Mouse (Mus musculus): ENCODE results near the gene Zfp704. TPM values are rescaled to one million over a fixed set of nuclear protein-coding genes. Genes with fewer than 3 reads are reported as not detected.

The Zfp704 gene
- polyA plus RNA-seq, 1 experiment from 2014 or later = 19.2 TPM

GRCm38 (mm10) chr3:9614676-9615075, 4.8 kb upstream of the Zfp704 start:
- H3K9ac ChIP-seq (replicated peaks; ENCODE audit: low read depth, low read length) = no peak overlapping the region
- H3K4me3 ChIP-seq (ENCODE audit: low read depth, low read length) = no peak overlapping the region
- no peak for ATAC-seq (ENCODE audit: low read depth)
- WGBS = 72% methylated on average over 12 of the region's 12 CpGs
- no peaks in the 10 kb centered on the region for H3K36me3 ChIP-seq (ENCODE audit: control insufficient read depth, insufficient read depth, low read length)
- H3K4me1 ChIP-seq (ENCODE audit: control insufficient read depth, insufficient read depth, low read length) = peaks cover 3% of the 10 kb centered on the region; the same call in 1 of the 2 replicates
- H3K9me3 ChIP-seq (ENCODE audit: control insufficient read depth, low read length) = no peaks in the 10 kb centered on the region
- no peak overlapping the region for H3K4me2 ChIP-seq (ENCODE audit: low read depth, low read length)
- no peaks in the 10 kb centered on the region for H3K27me3 ChIP-seq (ENCODE audit: control insufficient read depth, insufficient read depth, low read length)
- H3K27ac ChIP-seq (ENCODE audit: low read depth, low read length) = no peak overlapping the region

- Histone ChIP-seq H3K4me1 (ENCODE audit: control insufficient read depth, insufficient read depth, low read length) (peaks cover 3% of the 10 kb centered on the region; the same call in 1 of the 2 replicates), H3K36me3 (ENCODE audit: control insufficient read depth, insufficient read depth, low read length) (no peaks in the 10 kb centered on the region), H3K27ac (ENCODE audit: low read depth, low read length) (no peak overlapping the region), H3K9ac (replicated peaks; ENCODE audit: low read depth, low read length) (no peak overlapping the region), H3K4me2 (ENCODE audit: low read depth, low read length) (no peak overlapping the region), H3K27me3 (ENCODE audit: control insufficient read depth, insufficient read depth, low read length) (no peaks in the 10 kb centered on the region), H3K4me3 (ENCODE audit: low read depth, low read length) (no peak overlapping the region), H3K9me3 (ENCODE audit: control insufficient read depth, low read length) (no peaks in the 10 kb centered on the region)
- 73% methylated on average over 8 of the region's 8 CpGs for WGBS
- no peak for ATAC-seq (ENCODE audit: low read depth)
These were observed 4.1 kb upstream of the Zfp704 start for GRCm38 (mm10) chr3:9614011-9614410.

GRCm38 (mm10) chr3:9611226-9611625, 1.3 kb upstream of the Zfp704 start:
- Histone ChIP-seq H3K27ac (ENCODE audit: low read depth, low read length) (no peak overlapping the region), H3K27me3 (ENCODE audit: control insufficient read depth, insufficient read depth, low read length) (no peaks in the 10 kb centered on the region), H3K9me3 (ENCODE audit: control insufficient read depth, low read length) (no peaks in the 10 kb centered on the region), H3K4me3 (ENCODE audit: low read depth, low read length) (no peak overlapping the region), H3K36me3 (ENCODE audit: control insufficient read depth, insufficient read depth, low read length) (no peaks in the 10 kb centered on the region), H3K9ac (replicated peaks; ENCODE audit: low read depth, low read length) (no peak overlapping the region), H3K4me2 (ENCODE audit: low read depth, low read length) (no peak overlapping the region), H3K4me1 (ENCODE audit: control insufficient read depth, insufficient read depth, low read length) (peaks cover 4% of the 10 kb centered on the region)
- no peak for ATAC-seq (ENCODE audit: low read depth)
- WGBS = 71% methylated on average over 4 of the region's 4 CpGs

GRCm38 (mm10) chr3:9610426-9610825, 541 bp upstream of the Zfp704 start:
- no peaks in the 10 kb centered on the region for H3K27me3 ChIP-seq (ENCODE audit: control insufficient read depth, insufficient read depth, low read length)
- no peaks in the 10 kb centered on the region for H3K36me3 ChIP-seq (ENCODE audit: control insufficient read depth, insufficient read depth, low read length)
- no peak overlapping the region for H3K9ac ChIP-seq (replicated peaks; ENCODE audit: low read depth, low read length)
- H3K9me3 ChIP-seq (ENCODE audit: control insufficient read depth, low read length) = no peaks in the 10 kb centered on the region
- WGBS = 92% methylated on average over 2 of the region's 2 CpGs
- peaks cover 10% of the 10 kb centered on the region for H3K4me1 ChIP-seq (ENCODE audit: control insufficient read depth, insufficient read depth, low read length)
- H3K4me3 ChIP-seq (ENCODE audit: low read depth, low read length) = peak overlapping the region; percentile 89
- no peak; the same call in 1 of the 2 replicates for ATAC-seq (ENCODE audit: low read depth)
- H3K27ac ChIP-seq (ENCODE audit: low read depth, low read length) = peak overlapping the region; percentile 95
- H3K4me2 ChIP-seq (ENCODE audit: low read depth, low read length) = peak overlapping the region; percentile 85; the same call in 1 of the 2 replicates

- Histone ChIP-seq H3K4me1 (ENCODE audit: control insufficient read depth, insufficient read depth, low read length) (peaks cover 10% of the 10 kb centered on the region), H3K9me3 (ENCODE audit: control insufficient read depth, low read length) (no peaks in the 10 kb centered on the region), H3K27ac (ENCODE audit: low read depth, low read length) (peak overlapping the region; percentile 95), H3K4me3 (ENCODE audit: low read depth, low read length) (peak overlapping the region; percentile 89), H3K36me3 (ENCODE audit: control insufficient read depth, insufficient read depth, low read length) (no peaks in the 10 kb centered on the region), H3K4me2 (ENCODE audit: low read depth, low read length) (peak overlapping the region; percentile 85), H3K27me3 (ENCODE audit: control insufficient read depth, insufficient read depth, low read length) (no peaks in the 10 kb centered on the region), H3K9ac (replicated peaks; ENCODE audit: low read depth, low read length) (peak overlapping the region; percentile 97)
- ATAC-seq (ENCODE audit: low read depth) = peak; percentile 16
- under 1% methylated on average over 80 of the region's 94 CpGs for WGBS
These were observed 842 bp downstream of the Zfp704 start for GRCm38 (mm10) chr3:9608906-9609580.

- ATAC-seq (ENCODE audit: low read depth) = peak; percentile 7; the same call in 1 of the 2 replicates
- WGBS = under 1% methylated on average over 16 of the region's 16 CpGs
- H3K9me3 ChIP-seq (ENCODE audit: control insufficient read depth, low read length) = no peaks in the 10 kb centered on the region
- peaks cover 10% of the 10 kb centered on the region for H3K4me1 ChIP-seq (ENCODE audit: control insufficient read depth, insufficient read depth, low read length)
- H3K27me3 ChIP-seq (ENCODE audit: control insufficient read depth, insufficient read depth, low read length) = no peaks in the 10 kb centered on the region
- H3K4me2 ChIP-seq (ENCODE audit: low read depth, low read length) = peak overlapping the region; percentile 85
- peak overlapping the region; percentile 97 for H3K9ac ChIP-seq (replicated peaks; ENCODE audit: low read depth, low read length)
- peak overlapping the region; percentile 95 for H3K27ac ChIP-seq (ENCODE audit: low read depth, low read length)
- H3K4me3 ChIP-seq (ENCODE audit: low read depth, low read length) = peak overlapping the region; percentile 89
- no peaks in the 10 kb centered on the region for H3K36me3 ChIP-seq (ENCODE audit: control insufficient read depth, insufficient read depth, low read length)
These were observed 1.4 kb downstream of the Zfp704 start for GRCm38 (mm10) chr3:9608441-9608905.

GRCm38 (mm10) chr3:9607686-9608085, 2.2 kb downstream of the Zfp704 start:
- no peak for ATAC-seq (ENCODE audit: low read depth)
- H3K4me1 ChIP-seq (ENCODE audit: control insufficient read depth, insufficient read depth, low read length) = peaks cover 10% of the 10 kb centered on the region
- no peaks in the 10 kb centered on the region for H3K27me3 ChIP-seq (ENCODE audit: control insufficient read depth, insufficient read depth, low read length)
- no peaks in the 10 kb centered on the region for H3K9me3 ChIP-seq (ENCODE audit: control insufficient read depth, low read length)
- no peak overlapping the region for H3K9ac ChIP-seq (replicated peaks; ENCODE audit: low read depth, low read length)
- no peaks in the 10 kb centered on the region for H3K36me3 ChIP-seq (ENCODE audit: control insufficient read depth, insufficient read depth, low read length)
- H3K27ac ChIP-seq (ENCODE audit: low read depth, low read length) = no peak overlapping the region
- WGBS = 31% methylated on average over 5 of the region's 5 CpGs
- H3K4me2 ChIP-seq (ENCODE audit: low read depth, low read length) = peak overlapping the region; percentile 85
- no peak overlapping the region for H3K4me3 ChIP-seq (ENCODE audit: low read depth, low read length)

- H3K4me1 ChIP-seq (ENCODE audit: control insufficient read depth, insufficient read depth, low read length) = peaks cover 10% of the 10 kb centered on the region
- no peak overlapping the region for H3K9ac ChIP-seq (replicated peaks; ENCODE audit: low read depth, low read length)
- no peaks in the 10 kb centered on the region for H3K27me3 ChIP-seq (ENCODE audit: control insufficient read depth, insufficient read depth, low read length)
- ATAC-seq (ENCODE audit: low read depth) = no peak
- no peaks in the 10 kb centered on the region for H3K36me3 ChIP-seq (ENCODE audit: control insufficient read depth, insufficient read depth, low read length)
- 22% methylated on average over 11 of the region's 11 CpGs for WGBS
- H3K27ac ChIP-seq (ENCODE audit: low read depth, low read length) = no peak overlapping the region
- H3K4me3 ChIP-seq (ENCODE audit: low read depth, low read length) = no peak overlapping the region
- no peaks in the 10 kb centered on the region for H3K9me3 ChIP-seq (ENCODE audit: control insufficient read depth, low read length)
- H3K4me2 ChIP-seq (ENCODE audit: low read depth, low read length) = no peak overlapping the region
These were observed 3.8 kb downstream of the Zfp704 start for GRCm38 (mm10) chr3:9605784-9606706.

GRCm38 (mm10) chr3:9604941-9605340, 4.9 kb downstream of the Zfp704 start:
- H3K4me2 ChIP-seq (ENCODE audit: low read depth, low read length) = no peak overlapping the region
- no peaks in the 10 kb centered on the region for H3K36me3 ChIP-seq (ENCODE audit: control insufficient read depth, insufficient read depth, low read length)
- 95% methylated on average over 7 of the region's 7 CpGs for whole genome bisulfite sequencing
- no peaks in the 10 kb centered on the region for H3K9me3 ChIP-seq (ENCODE audit: control insufficient read depth, low read length)
- H3K9ac ChIP-seq (replicated peaks; ENCODE audit: low read depth, low read length) = no peak overlapping the region
- no peak overlapping the region for H3K4me3 ChIP-seq (ENCODE audit: low read depth, low read length)
- peaks cover 7% of the 10 kb centered on the region for H3K4me1 ChIP-seq (ENCODE audit: control insufficient read depth, insufficient read depth, low read length)
- no peaks in the 10 kb centered on the region for H3K27me3 ChIP-seq (ENCODE audit: control insufficient read depth, insufficient read depth, low read length)
- H3K27ac ChIP-seq (ENCODE audit: low read depth, low read length) = no peak overlapping the region
- ATAC-seq (ENCODE audit: low read depth) = no peak

Data from neural tube, embryonic 14.5 days (tissue).